Mouse (Mus musculus) forebrain, embryonic 11.5 days (tissue): ENCODE results near the gene Wdr38. TPM values are rescaled to one million over a fixed set of nuclear protein-coding genes. Genes with fewer than 3 reads are reported as not detected.

ENCODE experiments used
- ATAC-seq: fragments of 200-750 bp; cut with Nextera tagmentation; replicated peaks from 2 replicates; pipeline ENCODE4 v1.8.0; 2017; ENCODE audit warnings: moderate TSS enrichment; ENCODE audit not compliant: low FRiP score
- DNase-seq: peaks from one replicate; pipeline ENCODE4 v3.0.0-alpha.2; 2017; ENCODE audit warnings: low spot score
- H3K27ac ChIP-seq: fragments of 300-500 bp; sonication (generic); 2 replicates; pipeline ENCODE4 v1.5.1; 2014; ENCODE audit warnings: low read depth, low read length
- H3K27me3 ChIP-seq: fragments of 300-500 bp; sonication (generic); 2 replicates; pipeline ENCODE4 v1.6.1; 2014; ENCODE audit warnings: mild to moderate bottlenecking, low read length, mixed read lengths; ENCODE audit not compliant: control insufficient read depth, insufficient read depth
- H3K36me3 ChIP-seq: fragments of 300-500 bp; sonication (generic); 2 replicates; pipeline ENCODE4 v1.6.1; 2014; ENCODE audit warnings: mild to moderate bottlenecking, low read length, moderate library complexity, mixed read lengths; ENCODE audit not compliant: control insufficient read depth, insufficient read depth
- H3K4me1 ChIP-seq: fragments of 300-500 bp; sonication (generic); replicated peaks from 2 replicates; pipeline ENCODE4 v1.6.1; 2014; ENCODE audit warnings: low read length, mixed read lengths; ENCODE audit not compliant: control insufficient read depth, insufficient read depth
- H3K4me2 ChIP-seq: fragments of 300-500 bp; sonication (generic); 2 replicates; pipeline ENCODE4 v1.6.1; 2014; ENCODE audit warnings: low read depth, mild to moderate bottlenecking, low read length, moderate library complexity, mixed read lengths; ENCODE audit not compliant: severe bottlenecking
- H3K4me3 ChIP-seq: fragments of 300-500 bp; sonication (generic); 2 replicates; pipeline ENCODE4 v1.5.1; 2014; ENCODE audit warnings: low read depth, low read length
- H3K9ac ChIP-seq: fragments of 300-500 bp; sonication (generic); 2 replicates; pipeline ENCODE4 v1.6.1; 2014; ENCODE audit warnings: low read length
- H3K9me3 ChIP-seq: fragments of 300-500 bp; sonication (generic); 2 replicates; pipeline ENCODE4 v1.6.1; 2016; ENCODE audit warnings: low read length, mixed read lengths; ENCODE audit not compliant: control insufficient read depth
- WGBS: fragments of 180-500 bp; shearing (Covaris S2); extraction: QIAGEN DNeasy Blood & Tissue Kit; methylation state at CpG from one replicate; pipeline ENCODE4 v1.1.7; 2014; 5-methylcytosine and 5-hydroxymethylcytosine counted together
- polyA plus RNA-seq: library from polyadenylated mRNA; unstranded; fragments of >200 nt; fragmentation: Nextera tagmentation; extraction: Ambion mirVana; gene quantifications from 2 replicates; pipeline ENCODE4 v1.2.1, GENCODE M21; 2014

Gene Wdr38
- polyA plus RNA-seq, 1 experiment from 2014 or later: 1.8 TPM

DNA sequence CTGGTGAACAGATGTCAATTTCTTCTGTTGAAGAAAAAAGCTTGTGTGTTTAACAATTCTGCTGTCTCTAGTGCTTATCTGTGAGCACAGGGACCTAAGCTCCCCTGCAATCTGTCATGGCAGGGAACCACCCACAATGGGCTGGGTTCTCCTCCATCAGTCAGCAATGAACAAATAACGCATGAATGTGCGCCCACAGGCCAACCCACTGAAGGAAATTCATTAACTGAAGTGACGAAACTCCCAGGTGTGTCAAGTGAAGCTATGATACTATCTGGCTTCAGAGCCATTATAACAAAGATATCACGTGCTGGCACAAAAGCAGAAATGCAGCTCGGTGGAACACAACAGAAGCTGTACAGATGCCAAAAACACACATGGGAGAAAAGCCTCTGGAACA, 27.2 kb upstream of the Wdr38 start:
- Histone ChIP-seq H3K4me1 (no peaks in the 10 kb centered on the region), H3K36me3 (no peaks in the 10 kb centered on the region), H3K9me3 (no peaks in the 10 kb centered on the region), H3K27me3 (no peaks in the 10 kb centered on the region), H3K27ac (no peak overlapping the region), H3K4me3 (no peak overlapping the region), H3K4me2 (no peak overlapping the region), H3K9ac (no peak overlapping the region)
- WGBS: 86% methylated on average over 5 of the region's 5 CpGs
- ATAC-seq (no peak), DNase-seq (no peak)

DNA sequence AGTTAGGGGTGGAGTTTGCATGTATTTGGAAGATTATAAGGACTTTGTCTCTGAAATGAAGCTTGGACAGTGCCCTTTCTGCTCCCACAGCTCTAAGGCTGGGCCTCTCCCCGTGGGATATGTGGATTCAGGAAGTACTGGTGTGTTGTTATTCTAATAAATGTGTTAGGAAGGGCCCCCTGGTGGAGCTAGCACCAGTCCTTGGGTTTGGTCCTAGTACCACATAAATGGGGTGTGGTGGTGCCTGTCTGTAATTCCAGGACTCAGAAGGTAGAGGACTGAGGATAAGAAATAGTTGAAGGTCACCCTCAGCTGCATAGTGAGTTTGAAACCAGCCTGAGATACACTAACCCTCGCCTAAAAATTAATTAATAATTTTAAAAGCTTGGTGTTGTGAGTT, 24.1 kb upstream of the Wdr38 start:
- Histone ChIP-seq H3K27me3 (no peaks in the 10 kb centered on the region), H3K4me3 (no peak overlapping the region), H3K4me1 (no peaks in the 10 kb centered on the region), H3K9me3 (no peaks in the 10 kb centered on the region), H3K9ac (no peak overlapping the region), H3K27ac (no peak overlapping the region), H3K36me3 (no peaks in the 10 kb centered on the region), H3K4me2 (no peak overlapping the region)
- 43% methylated on average over 2 of the region's 2 CpGs for WGBS
- ATAC-seq (no peak), DNase-seq (no peak)

DNA sequence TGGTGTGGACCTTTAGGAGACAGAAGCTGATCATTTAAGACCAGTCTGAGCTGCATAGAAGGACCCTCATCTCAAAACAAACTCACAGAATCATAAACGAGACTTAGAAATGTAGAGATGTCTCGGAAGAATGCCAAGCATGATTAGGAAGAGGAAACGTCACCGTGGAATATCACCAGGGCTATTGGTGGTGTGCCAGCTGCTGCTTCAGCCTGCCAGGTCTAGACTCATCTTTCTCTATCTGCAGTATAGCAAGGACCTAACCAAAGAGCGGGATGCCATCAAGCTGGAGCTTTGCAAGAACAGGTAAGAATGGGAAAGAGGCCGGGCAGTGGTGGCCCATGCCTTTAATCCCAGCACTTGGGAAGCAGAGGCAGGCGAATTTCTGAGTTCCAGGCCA, 23.6 kb upstream of the Wdr38 start:
- ATAC-seq (no peak), DNase-seq (no peak)
- no peak overlapping the region for H3K4me3 ChIP-seq
- H3K4me1 ChIP-seq: no peaks in the 10 kb centered on the region
- no peak overlapping the region for H3K9ac ChIP-seq
- WGBS: 87% methylated on average over 7 of the region's 7 CpGs
- H3K4me2 ChIP-seq: no peak overlapping the region
- H3K27ac ChIP-seq: no peak overlapping the region
- no peaks in the 10 kb centered on the region for H3K9me3 ChIP-seq
- H3K36me3 ChIP-seq: no peaks in the 10 kb centered on the region
- no peaks in the 10 kb centered on the region for H3K27me3 ChIP-seq

DNA sequence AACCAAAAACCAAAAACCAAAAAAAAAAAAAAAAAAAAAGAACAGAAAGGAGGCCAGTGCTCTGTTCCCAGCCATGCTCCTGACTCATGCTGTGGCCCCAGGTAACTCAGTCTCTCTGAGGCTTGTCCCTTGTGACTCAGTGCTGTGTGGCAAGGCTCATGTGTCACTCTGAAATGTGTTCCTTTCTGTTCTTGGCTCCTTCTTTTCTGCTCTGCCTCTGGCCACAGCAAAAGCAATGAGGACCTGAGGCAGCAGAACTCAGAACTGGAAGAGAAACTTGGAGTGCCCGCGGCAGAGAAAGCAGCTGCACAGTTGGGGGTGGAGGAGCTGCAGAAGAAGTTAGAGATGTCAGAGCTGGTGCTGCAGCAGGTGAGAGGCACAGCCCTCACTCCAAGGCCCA, 23.1 kb upstream of the Wdr38 start:
- Histone ChIP-seq H3K36me3 (no peaks in the 10 kb centered on the region), H3K9me3 (no peaks in the 10 kb centered on the region), H3K4me1 (no peaks in the 10 kb centered on the region), H3K4me2 (no peak overlapping the region), H3K27ac (no peak overlapping the region), H3K4me3 (no peak overlapping the region), H3K9ac (no peak overlapping the region), H3K27me3 (no peaks in the 10 kb centered on the region)
- ATAC-seq (no peak), DNase-seq (no peak)
- WGBS: 60% methylated on average over 2 of the region's 2 CpGs

DNA sequence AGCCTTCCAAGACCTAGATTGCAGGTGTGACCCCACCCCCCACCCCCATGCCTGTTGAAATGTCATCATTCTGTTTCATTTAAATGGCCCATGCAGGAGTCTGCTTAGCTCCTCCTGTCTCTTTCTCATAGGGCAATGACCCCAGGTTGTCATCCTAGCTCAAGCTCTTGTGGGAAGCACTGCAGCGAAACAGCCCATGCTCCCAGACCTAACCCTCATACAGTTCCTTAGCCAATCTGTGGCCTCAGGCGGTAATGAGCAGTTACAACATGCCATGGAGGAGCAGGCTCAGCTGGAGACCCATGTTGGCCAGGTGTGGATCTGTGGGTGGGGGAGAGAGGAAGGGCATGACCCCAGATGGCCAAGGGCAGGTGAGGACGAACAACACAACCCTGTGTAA, 22.1 kb upstream of the Wdr38 start:
- DNase-seq (no peak), ATAC-seq (no peak)
- Histone ChIP-seq H3K4me2 (no peak overlapping the region), H3K36me3 (no peaks in the 10 kb centered on the region), H3K4me3 (no peak overlapping the region), H3K4me1 (no peaks in the 10 kb centered on the region), H3K9ac (no peak overlapping the region), H3K9me3 (no peaks in the 10 kb centered on the region), H3K27me3 (no peaks in the 10 kb centered on the region), H3K27ac (no peak overlapping the region)
- WGBS: 84% methylated on average over 3 of the region's 3 CpGs

DNA sequence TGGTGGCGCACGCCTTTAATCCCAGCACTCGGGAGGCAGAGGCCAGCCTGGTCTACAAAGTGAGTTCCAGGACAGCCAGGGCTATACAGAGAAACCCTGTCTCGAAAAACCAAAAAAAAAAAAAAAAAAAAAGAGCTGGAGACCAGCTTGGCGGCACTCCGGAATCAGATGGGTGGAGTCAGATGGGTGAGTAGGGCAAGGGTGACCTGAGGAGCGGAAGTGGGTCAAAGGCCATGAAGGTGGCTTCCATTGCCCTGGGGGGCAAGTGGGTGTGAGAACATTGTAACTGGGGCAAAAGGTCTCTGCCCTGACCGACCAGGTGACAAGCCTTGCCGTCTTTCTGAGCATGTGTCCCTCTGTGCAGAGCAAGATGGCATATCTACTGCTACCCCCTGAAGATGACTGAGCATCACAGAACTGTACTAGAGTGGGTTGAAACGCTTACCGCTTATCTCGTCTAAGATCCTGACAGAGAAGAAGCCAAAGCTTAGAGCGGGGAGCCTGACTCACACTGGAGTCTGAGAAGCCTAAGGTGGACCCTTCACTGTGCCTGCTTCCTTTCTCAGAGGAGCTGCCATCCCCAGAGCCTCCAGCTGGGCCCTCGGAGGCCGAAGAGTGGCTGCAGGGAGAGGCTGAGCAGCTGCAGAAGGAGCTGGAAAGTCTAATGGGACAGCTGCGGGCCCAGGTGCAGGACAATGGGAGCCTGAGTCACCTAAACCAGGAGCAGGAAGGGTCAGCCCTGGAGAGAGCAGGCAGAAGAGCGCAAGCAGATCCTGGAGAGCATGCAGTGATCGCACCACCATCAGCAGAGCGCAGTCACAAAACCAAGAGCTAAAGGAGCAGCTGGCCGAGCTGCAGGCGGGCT, 21.1 kb upstream of the Wdr38 start:
- ATAC-seq (no peak), DNase-seq (no peak)
- Histone ChIP-seq H3K4me2 (no peak overlapping the region), H3K36me3 (no peaks in the 10 kb centered on the region), H3K27ac (no peak overlapping the region), H3K27me3 (no peaks in the 10 kb centered on the region), H3K9me3 (no peaks in the 10 kb centered on the region), H3K4me3 (no peak overlapping the region), H3K4me1 (no peaks in the 10 kb centered on the region), H3K9ac (no peak overlapping the region)
- 85% methylated on average over 21 of the region's 21 CpGs for WGBS

DNA sequence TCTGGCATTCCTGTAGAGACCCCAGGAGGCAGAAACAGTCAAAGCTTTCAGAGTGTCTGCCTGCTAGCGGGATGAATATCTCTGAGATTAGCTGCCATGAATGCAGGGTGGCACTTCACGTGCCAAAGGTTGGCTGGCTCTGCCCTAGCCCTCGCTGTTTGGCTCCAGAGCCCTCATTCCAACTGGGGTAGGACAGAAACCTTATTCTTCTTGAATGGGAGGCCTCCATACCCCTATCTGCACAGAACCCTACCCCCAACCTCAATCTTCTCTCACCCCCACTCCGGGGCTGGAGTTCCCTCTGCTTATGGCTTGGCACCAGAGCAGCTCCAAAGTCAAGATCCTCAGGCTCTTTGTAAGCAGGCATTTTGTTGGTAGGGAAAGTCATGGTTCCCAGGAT, 19.4 kb upstream of the Wdr38 start:
- 71% methylated on average over 4 of the region's 4 CpGs for WGBS
- Histone ChIP-seq H3K36me3 (no peaks in the 10 kb centered on the region), H3K9ac (no peak overlapping the region), H3K4me1 (no peaks in the 10 kb centered on the region), H3K27ac (no peak overlapping the region), H3K4me3 (no peak overlapping the region), H3K27me3 (no peaks in the 10 kb centered on the region), H3K4me2 (no peak overlapping the region), H3K9me3 (no peaks in the 10 kb centered on the region)
- ATAC-seq (no peak), DNase-seq (no peak)

DNA sequence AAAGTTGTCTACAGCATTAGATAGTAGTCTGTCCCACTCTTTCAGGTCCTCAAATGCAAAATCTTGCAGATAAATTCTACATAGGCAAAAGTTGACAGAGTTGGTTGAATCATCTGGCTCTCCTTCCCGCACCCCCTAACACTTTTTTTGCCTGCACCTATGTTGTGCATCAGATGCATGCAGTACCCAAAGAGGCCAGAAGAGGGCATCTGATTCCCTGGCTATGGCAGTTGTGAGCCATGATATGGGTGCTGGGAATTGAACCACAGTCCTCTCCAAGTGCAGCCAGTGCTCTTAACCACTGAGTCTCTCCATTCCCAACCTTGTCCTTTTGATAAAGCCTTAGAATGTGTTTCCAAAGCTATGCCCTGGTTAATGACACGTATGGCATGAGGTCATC, 13.8 kb upstream of the Wdr38 start:
- Histone ChIP-seq H3K4me2 (no peak overlapping the region), H3K27me3 (no peaks in the 10 kb centered on the region), H3K9me3 (no peaks in the 10 kb centered on the region; the same call in 1 of the 2 replicates), H3K4me3 (no peak overlapping the region), H3K27ac (no peak overlapping the region), H3K36me3 (no peaks in the 10 kb centered on the region), H3K4me1 (no peaks in the 10 kb centered on the region), H3K9ac (no peak overlapping the region)
- DNase-seq: no peak
- ATAC-seq: no peak
- 94% methylated on average over 2 of the region's 2 CpGs for WGBS

DNA sequence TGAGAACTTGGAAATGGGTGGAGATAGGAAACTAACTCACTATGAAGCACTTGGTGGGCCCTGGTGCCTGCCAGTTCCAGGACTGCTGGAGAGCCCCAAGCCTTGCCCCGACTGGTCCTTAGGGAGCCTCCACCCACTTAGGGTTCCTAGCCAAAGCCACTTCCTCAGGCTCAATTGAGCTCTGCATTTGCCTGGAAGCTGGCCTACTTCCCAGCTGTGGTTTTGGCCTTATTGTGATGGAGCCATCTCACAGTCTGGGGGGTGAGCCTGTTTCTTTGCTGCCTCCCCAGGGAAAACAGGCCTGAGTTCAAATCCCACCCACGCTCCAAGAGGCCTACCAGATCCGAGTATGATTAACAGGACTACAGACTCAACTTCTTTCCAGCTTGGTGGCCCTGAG, 10.7 kb upstream of the Wdr38 start:
- WGBS: 85% methylated on average over 3 of the region's 3 CpGs

More for the DNA sequence above, 10.7 kb upstream of the Wdr38 start:
- ATAC-seq (no peak), DNase-seq (no peak)
- Histone ChIP-seq H3K4me1 (no peaks in the 10 kb centered on the region), H3K9me3 (no peaks in the 10 kb centered on the region; the same call in 1 of the 2 replicates), H3K27me3 (no peaks in the 10 kb centered on the region), H3K36me3 (no peaks in the 10 kb centered on the region), H3K4me2 (no peak overlapping the region), H3K27ac (no peak overlapping the region), H3K4me3 (no peak overlapping the region), H3K9ac (no peak overlapping the region)
